Mouse (Mus musculus): ENCODE measurements at regions not wholly inside any gene's neighbourhood (a gene's known extent, or its start where the extent isn't known, plus 50 kb on each side); places are given as distances from the start of the nearest gene placed in this dataset.
"Not testable (repeated sequence)": the region's sequence is repeated elsewhere in the genome, so short reads cannot be mapped to it uniquely, and the experiment has no call there.

DNA sequence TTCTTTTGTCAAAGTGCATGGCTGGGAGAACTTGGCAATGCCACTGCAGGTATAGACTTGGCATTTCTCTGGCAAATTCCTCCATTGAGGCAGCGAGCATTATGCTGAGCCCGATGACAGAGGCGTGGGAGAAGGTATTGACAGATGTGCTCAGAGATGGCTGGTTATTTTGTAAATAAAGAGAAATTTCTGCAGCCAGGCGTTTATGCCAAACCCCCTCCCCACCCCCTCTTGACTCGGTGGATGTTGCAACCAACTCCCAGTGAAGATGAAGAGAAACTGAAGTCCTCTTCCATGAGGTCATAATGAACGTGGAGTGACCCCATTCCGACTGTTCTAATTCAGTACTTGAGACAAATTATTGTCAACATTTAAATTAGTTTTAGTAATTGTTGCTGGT is 97.0 kb downstream of the 1700129C05Rik start:
- WGBS = 89% methylated on average over 7 of the region's 7 CpGs
- ATAC-seq (ENCODE audit: low FRiP score) (no peak), DNase-seq (ENCODE audit: low spot score) (no peak)
- H3K27me3 ChIP-seq (ENCODE audit: control insufficient read depth, insufficient read depth, low read length) = no peaks in the 10 kb centered on the region
- H3K9me3 ChIP-seq (ENCODE audit: control insufficient read depth, low read length) = no peaks in the 10 kb centered on the region
- H3K4me1 ChIP-seq (replicated peaks; ENCODE audit: control insufficient read depth, insufficient read depth, low read length) = no peaks in the 10 kb centered on the region
- H3K27ac ChIP-seq = no peak overlapping the region
- no peaks in the 10 kb centered on the region for H3K36me3 ChIP-seq (replicated peaks; ENCODE audit: control insufficient read depth, insufficient read depth)
- no peak overlapping the region for H3K4me2 ChIP-seq (replicated peaks)
- no peak overlapping the region for H3K9ac ChIP-seq
- no peak overlapping the region for H3K4me3 ChIP-seq (replicated peaks; ENCODE audit: low read length)

DNA sequence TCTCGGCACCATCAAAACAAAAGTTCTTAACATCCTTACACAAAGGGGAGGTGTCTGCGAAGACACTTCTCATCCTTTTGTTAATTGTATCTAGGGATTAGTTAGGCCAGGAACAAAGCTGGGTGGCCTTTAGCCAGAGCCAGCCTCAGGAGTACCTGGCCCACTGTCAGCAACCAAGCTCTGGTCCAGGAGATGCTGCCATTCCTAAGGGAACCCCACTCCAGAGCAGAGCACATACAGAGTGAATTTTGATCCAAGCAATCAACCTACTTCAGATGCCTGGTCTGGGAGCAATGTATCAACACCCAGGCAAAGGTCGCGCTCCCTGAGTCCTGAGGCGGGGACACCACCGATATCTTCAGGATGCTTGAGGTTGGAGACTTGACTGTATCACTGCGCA is 97.5 kb downstream of the 1700129C05Rik start:
- no peaks in the 10 kb centered on the region for H3K36me3 ChIP-seq (replicated peaks; ENCODE audit: control insufficient read depth, insufficient read depth)
- ATAC-seq (ENCODE audit: low FRiP score) = no peak
- no peak for DNase-seq (ENCODE audit: low spot score)
- no peaks in the 10 kb centered on the region for H3K9me3 ChIP-seq (ENCODE audit: control insufficient read depth, low read length)
- no peaks in the 10 kb centered on the region for H3K4me1 ChIP-seq (replicated peaks; ENCODE audit: control insufficient read depth, insufficient read depth, low read length)
- no peaks in the 10 kb centered on the region for H3K27me3 ChIP-seq (ENCODE audit: control insufficient read depth, insufficient read depth, low read length)
- 76% methylated on average over 7 of the region's 7 CpGs for WGBS
- H3K9ac ChIP-seq = no peak overlapping the region
- H3K4me2 ChIP-seq (replicated peaks) = no peak overlapping the region
- no peak overlapping the region for H3K4me3 ChIP-seq (replicated peaks; ENCODE audit: low read length)
- H3K27ac ChIP-seq = no peak overlapping the region

- Histone ChIP-seq H3K4me3 (replicated peaks; ENCODE audit: low read length) (no peak overlapping the region), H3K9ac (no peak overlapping the region), H3K36me3 (replicated peaks; ENCODE audit: control insufficient read depth, insufficient read depth) (no peaks in the 10 kb centered on the region), H3K4me2 (replicated peaks) (no peak overlapping the region), H3K9me3 (ENCODE audit: control insufficient read depth, low read length) (no peaks in the 10 kb centered on the region), H3K4me1 (replicated peaks; ENCODE audit: control insufficient read depth, insufficient read depth, low read length) (no peaks in the 10 kb centered on the region), H3K27me3 (ENCODE audit: control insufficient read depth, insufficient read depth, low read length) (no peaks in the 10 kb centered on the region), H3K27ac (no peak overlapping the region)
- WGBS = 100% methylated on average over 2 of the region's 2 CpGs
- DNase-seq (ENCODE audit: low spot score) (no peak), ATAC-seq (ENCODE audit: low FRiP score) (no peak)
Observed at GRCm38 (mm10) chr14:59042152-59042551, 100.5 kb downstream of the 1700129C05Rik start.

DNA sequence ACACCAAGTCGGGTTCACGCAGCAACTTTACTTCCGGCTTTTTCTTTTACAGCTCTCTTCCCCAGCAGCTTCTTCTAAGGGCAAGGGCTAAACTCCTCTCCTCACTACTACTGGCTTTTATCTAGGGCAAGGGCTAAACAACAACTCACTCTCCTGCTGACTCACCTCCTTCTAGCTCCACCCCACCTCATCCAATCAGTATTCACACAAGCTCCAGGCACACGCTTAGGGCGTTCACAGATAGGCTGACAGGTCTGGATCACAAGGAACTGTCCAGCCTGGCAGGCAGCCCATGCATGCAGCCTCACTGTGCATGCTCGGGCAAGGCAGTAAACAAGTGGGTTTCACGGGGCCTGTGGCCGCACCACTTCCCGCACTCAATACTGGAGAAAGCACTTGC is 116.9 kb downstream of the 1700129C05Rik start:
- not testable (repeated sequence) for H3K27me3 ChIP-seq (ENCODE audit: control insufficient read depth, insufficient read depth, low read length); ATAC-seq (ENCODE audit: low FRiP score); H3K27ac ChIP-seq; H3K4me1 ChIP-seq (replicated peaks; ENCODE audit: control insufficient read depth, insufficient read depth, low read length); H3K4me2 ChIP-seq (replicated peaks); H3K9ac ChIP-seq; H3K36me3 ChIP-seq (replicated peaks; ENCODE audit: control insufficient read depth, insufficient read depth); H3K9me3 ChIP-seq (ENCODE audit: control insufficient read depth, low read length); DNase-seq (ENCODE audit: low spot score); H3K4me3 ChIP-seq (replicated peaks; ENCODE audit: low read length)
- WGBS = 69% methylated on average over 9 of the region's 9 CpGs

GRCm38 (mm10) chr14:59009534-59009933 is 133.2 kb downstream of the 1700129C05Rik start:
- no peak overlapping the region for H3K4me2 ChIP-seq (replicated peaks)
- no peaks in the 10 kb centered on the region for H3K4me1 ChIP-seq (replicated peaks; ENCODE audit: control insufficient read depth, insufficient read depth, low read length)
- DNase-seq (ENCODE audit: low spot score) (no peak), ATAC-seq (ENCODE audit: low FRiP score) (no peak)
- H3K27me3 ChIP-seq (ENCODE audit: control insufficient read depth, insufficient read depth, low read length) = no peaks in the 10 kb centered on the region
- WGBS = 85% methylated on average over 3 of the region's 3 CpGs
- H3K9me3 ChIP-seq (ENCODE audit: control insufficient read depth, low read length) = no peaks in the 10 kb centered on the region
- H3K9ac ChIP-seq = no peak overlapping the region
- H3K27ac ChIP-seq = no peak overlapping the region
- no peaks in the 10 kb centered on the region for H3K36me3 ChIP-seq (replicated peaks; ENCODE audit: control insufficient read depth, insufficient read depth)
- no peak overlapping the region for H3K4me3 ChIP-seq (replicated peaks; ENCODE audit: low read length)

DNA sequence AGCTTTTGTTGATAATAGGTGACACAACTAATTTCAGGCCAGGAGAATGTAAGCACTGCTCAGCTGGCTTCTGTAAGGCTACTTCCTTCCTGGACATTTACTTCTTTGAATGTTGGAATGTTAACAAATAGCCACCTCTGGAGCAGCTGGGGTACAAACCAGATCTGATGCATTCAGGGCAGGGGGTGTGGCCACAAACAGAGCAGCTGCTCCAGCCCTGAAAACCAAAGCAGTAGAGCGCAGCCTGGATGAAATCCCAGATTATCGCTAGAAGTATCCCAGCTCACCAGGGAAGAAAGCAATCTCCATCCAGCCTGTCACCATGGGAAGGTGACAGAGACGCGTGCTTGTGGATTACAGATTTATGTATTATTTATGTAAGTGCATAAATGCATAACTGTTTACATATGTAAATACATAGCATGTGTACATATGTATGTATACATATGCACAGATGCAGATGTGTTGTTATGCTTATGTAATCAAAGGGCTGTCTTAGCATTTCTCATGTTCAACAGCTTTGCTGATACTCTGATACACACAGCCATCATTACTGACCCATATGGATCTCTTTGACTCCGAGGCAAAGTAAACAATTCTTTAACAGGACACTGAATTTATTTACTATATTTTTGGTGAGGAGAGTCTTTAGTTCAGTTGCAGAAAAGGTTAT is 143.5 kb downstream of the 1700129C05Rik start:
- Histone ChIP-seq H3K9me3 (ENCODE audit: control insufficient read depth, low read length) (no peaks in the 10 kb centered on the region), H3K4me3 (replicated peaks; ENCODE audit: low read length) (no peak overlapping the region), H3K27ac (no peak overlapping the region), H3K9ac (no peak overlapping the region), H3K4me1 (replicated peaks; ENCODE audit: control insufficient read depth, insufficient read depth, low read length) (no peaks in the 10 kb centered on the region), H3K27me3 (ENCODE audit: control insufficient read depth, insufficient read depth, low read length) (no peaks in the 10 kb centered on the region), H3K4me2 (replicated peaks) (no peak overlapping the region), H3K36me3 (replicated peaks; ENCODE audit: control insufficient read depth, insufficient read depth) (no peaks in the 10 kb centered on the region)
- DNase-seq (ENCODE audit: low spot score) (no peak), ATAC-seq (ENCODE audit: low FRiP score) (no peak)
- WGBS = 51% methylated on average over 5 of the region's 5 CpGs

DNA sequence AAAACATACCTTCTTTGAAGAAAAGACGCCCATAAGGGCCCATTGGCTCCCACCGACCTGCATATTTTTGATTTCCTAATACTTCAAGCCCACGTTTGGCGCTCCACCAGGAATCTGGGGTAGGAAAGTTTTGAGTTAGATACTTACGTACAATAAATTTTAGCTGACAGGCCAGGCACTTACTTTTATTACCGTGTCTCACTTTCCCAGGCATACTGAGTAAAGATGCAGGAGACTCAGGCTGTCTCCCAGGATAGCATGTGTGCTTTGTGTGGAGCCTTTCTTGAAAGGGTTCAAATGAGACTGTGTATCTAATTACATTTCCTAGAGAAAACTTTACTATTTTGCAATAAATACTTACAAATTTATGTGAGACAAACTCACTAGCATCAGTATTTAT is 147.7 kb downstream of the 1700129C05Rik start:
- H3K27me3 ChIP-seq (ENCODE audit: control insufficient read depth, insufficient read depth, low read length) = no peaks in the 10 kb centered on the region
- no peak overlapping the region for H3K4me2 ChIP-seq (replicated peaks)
- DNase-seq (ENCODE audit: low spot score) (no peak), ATAC-seq (ENCODE audit: low FRiP score) (no peak)
- H3K9me3 ChIP-seq (ENCODE audit: control insufficient read depth, low read length) = no peaks in the 10 kb centered on the region
- H3K9ac ChIP-seq = no peak overlapping the region
- no peak overlapping the region for H3K4me3 ChIP-seq (replicated peaks; ENCODE audit: low read length)
- no peaks in the 10 kb centered on the region for H3K36me3 ChIP-seq (replicated peaks; ENCODE audit: control insufficient read depth, insufficient read depth)
- WGBS = 86% methylated on average over 6 of the region's 6 CpGs
- no peak overlapping the region for H3K27ac ChIP-seq
- no peaks in the 10 kb centered on the region for H3K4me1 ChIP-seq (replicated peaks; ENCODE audit: control insufficient read depth, insufficient read depth, low read length)

- no peaks in the 10 kb centered on the region; the same call in none of the 2 replicates for H3K4me1 ChIP-seq (replicated peaks; ENCODE audit: control insufficient read depth, insufficient read depth, low read length)
- 0 out of 2 replicates have a peak, but pooled peaks cover 3% of the 10 kb centered on the region for H3K9me3 ChIP-seq (ENCODE audit: control insufficient read depth, low read length)
- DNase-seq (ENCODE audit: low spot score) (no peak), ATAC-seq (ENCODE audit: low FRiP score) (no peak)
- no peak overlapping the region for H3K4me2 ChIP-seq (replicated peaks)
- 88% methylated on average over 5 of the region's 5 CpGs for WGBS
- H3K9ac ChIP-seq = no peak overlapping the region
- no peak overlapping the region for H3K27ac ChIP-seq
- no peak overlapping the region for H3K4me3 ChIP-seq (replicated peaks; ENCODE audit: low read length)
- H3K36me3 ChIP-seq (replicated peaks; ENCODE audit: control insufficient read depth, insufficient read depth) = no peaks in the 10 kb centered on the region
- no peaks in the 10 kb centered on the region for H3K27me3 ChIP-seq (ENCODE audit: control insufficient read depth, insufficient read depth, low read length)
Observed at GRCm38 (mm10) chr14:58989644-58990217, 153.0 kb downstream of the 1700129C05Rik start.

DNA sequence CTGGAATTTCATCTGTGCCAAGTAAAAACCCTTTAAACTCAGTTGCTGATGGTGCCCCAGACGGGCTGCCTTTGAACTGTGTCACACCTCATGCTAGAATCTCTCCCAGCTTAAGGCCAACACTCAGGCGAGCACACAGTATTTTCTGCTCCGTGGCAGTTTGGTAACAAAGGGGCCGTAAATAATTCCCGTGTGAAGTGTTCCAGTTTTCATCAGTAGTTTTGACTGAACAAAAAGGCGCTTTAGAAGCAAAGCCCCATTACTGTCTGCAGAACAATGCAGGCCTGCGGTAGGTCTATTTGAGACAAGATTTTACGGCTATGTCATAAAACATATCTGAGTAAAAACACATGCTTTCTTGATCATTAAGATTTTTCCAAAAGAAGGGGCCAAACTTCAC is 155.0 kb downstream of the 1700129C05Rik start:
- Histone ChIP-seq H3K9ac (0 out of 2 replicates have a peak overlapping the region, but pooled peaks have one; percentile 8), H3K36me3 (replicated peaks; ENCODE audit: control insufficient read depth, insufficient read depth) (no peaks in the 10 kb centered on the region), H3K4me3 (replicated peaks; ENCODE audit: low read length) (no peak overlapping the region), H3K27me3 (ENCODE audit: control insufficient read depth, insufficient read depth, low read length) (no peaks in the 10 kb centered on the region), H3K27ac (no peak overlapping the region), H3K4me2 (replicated peaks) (no peak overlapping the region), H3K4me1 (replicated peaks; ENCODE audit: control insufficient read depth, insufficient read depth, low read length) (no peaks in the 10 kb centered on the region; the same call in none of the 2 replicates), H3K9me3 (ENCODE audit: control insufficient read depth, low read length) (0 out of 2 replicates have a peak, but pooled peaks cover 3% of the 10 kb centered on the region)
- no peak for ATAC-seq (ENCODE audit: low FRiP score)
- WGBS = 27% methylated on average over 8 of the region's 8 CpGs
- no peak for DNase-seq (ENCODE audit: low spot score)

Measured in hindbrain, embryonic 14.5 days (tissue).